ENCODE assay signal across 18 mouse cellular contexts in the genomic region with DNA sequence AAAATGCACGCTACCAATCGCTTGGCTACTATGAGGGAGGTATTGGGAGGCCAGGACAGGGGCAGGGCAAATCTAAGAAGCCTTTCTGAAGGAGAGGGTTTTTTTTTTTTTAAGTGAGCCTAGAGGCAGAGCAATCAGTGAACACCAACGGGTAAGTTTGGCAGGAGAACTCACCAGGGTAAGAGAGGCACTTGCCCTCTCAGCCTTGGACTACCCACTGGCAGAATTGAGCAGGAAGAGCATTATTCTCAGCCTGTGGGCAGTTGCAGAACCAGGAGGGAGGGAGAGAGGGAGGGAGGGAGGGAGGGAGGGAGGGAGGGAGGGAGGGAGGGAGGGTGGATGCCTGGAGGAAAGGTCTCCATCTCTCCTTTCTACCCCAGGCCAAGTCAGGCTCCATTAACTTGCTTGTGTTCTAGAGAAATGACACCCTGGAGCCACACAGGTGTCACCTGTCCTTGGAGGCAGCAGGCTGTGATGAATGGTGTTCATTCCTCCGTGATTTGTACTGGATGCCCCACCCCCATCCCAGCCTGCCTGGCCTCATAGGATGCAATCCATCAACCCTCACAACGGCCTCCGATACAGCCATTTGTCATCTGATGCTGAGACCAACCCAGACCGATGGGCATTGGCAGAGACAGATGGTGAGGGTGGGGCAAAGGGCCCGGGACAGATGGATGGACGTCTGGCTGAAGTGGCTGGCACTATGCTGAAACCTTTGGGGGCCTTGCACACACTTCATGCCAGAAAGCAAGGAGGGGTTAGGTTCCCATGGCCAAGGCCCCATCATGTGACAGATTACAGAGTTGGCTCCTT. TPM values are rescaled to one million over a fixed set of nuclear protein-coding genes. Genes with fewer than 3 reads are reported as not detected.
DNase-seq lines count a peak whose midpoint lies in the region; ATAC-seq and TF ChIP-seq lines count a peak whose summit lies in the region.
"Had no signal": no experiment of that assay in that cellular context is flagged by ENCODE, and none has a peak within 500 bp of the region (broad histone marks: within the 10 kb centered on the region; RNA-seq: fewer than 3 reads in every experiment).

No protein-coding gene starts in this region.

- H3K27ac ChIP-seq in kidney, embryonic 15.5 days, result 0 out of 2 replicates have a peak overlapping the region, but pooled peaks have one; percentile 13
- H3K27ac ChIP-seq in kidney, adult 2 months (ENCODE audit: insufficient read depth, low read depth, low read length), result no peak overlapping the region
- peak overlapping the region; percentile 89 for H3K27ac ChIP-seq in cerebellum, adult 2 months (ENCODE audit: insufficient read depth, low read length)
- no peak overlapping the region for H3K27ac ChIP-seq in hindbrain, embryonic 10.5 days
- H3K27ac ChIP-seq in neural tube, embryonic 14.5 days (ENCODE audit: low read depth, low read length), result no peak overlapping the region
- H3K27ac ChIP-seq: midbrain, embryonic 12.5 days; stomach, postnatal 0 days had no signal

- H3K9me3 ChIP-seq in kidney, embryonic 15.5 days (replicated peaks), result no peaks in the 10 kb centered on the region
- no peaks in the 10 kb centered on the region for H3K9me3 ChIP-seq in hindbrain, embryonic 10.5 days
- no peaks in the 10 kb centered on the region for H3K9me3 ChIP-seq in neural tube, embryonic 14.5 days (ENCODE audit: control insufficient read depth, low read length)
- H3K9me3 ChIP-seq: G1E; midbrain, embryonic 12.5 days had no signal

- peaks cover 38% of the 10 kb centered on the region for H3K27me3 ChIP-seq in kidney, embryonic 15.5 days
- no peaks in the 10 kb centered on the region for H3K27me3 ChIP-seq in kidney, adult 2 months (replicated peaks; ENCODE audit: control insufficient read depth, insufficient read depth, low read length)
- no peaks in the 10 kb centered on the region for H3K27me3 ChIP-seq in cerebellum, adult 2 months (ENCODE audit: control insufficient read depth, insufficient read depth, low read length)
- peaks cover 38% of the 10 kb centered on the region for H3K27me3 ChIP-seq in hindbrain, embryonic 10.5 days (ENCODE audit: insufficient read depth, poor library complexity, severe bottlenecking)
- H3K27me3 ChIP-seq in neural tube, embryonic 14.5 days (ENCODE audit: control insufficient read depth, insufficient read depth, low read length), result no peaks in the 10 kb centered on the region

- H3K4me3 ChIP-seq in kidney, embryonic 15.5 days (replicated peaks), result no peak overlapping the region
- H3K4me3 ChIP-seq in kidney, adult 2 months (ENCODE audit: insufficient read depth, low read depth, low read length), result no peak overlapping the region
- H3K4me3 ChIP-seq in cerebellum, adult 2 months (replicated peaks; ENCODE audit: insufficient read depth, low read depth, low read length), result no peak overlapping the region
- H3K4me3 ChIP-seq in hindbrain, embryonic 10.5 days, result no peak overlapping the region
- no peak overlapping the region for H3K4me3 ChIP-seq in neural tube, embryonic 14.5 days (ENCODE audit: low read depth, low read length)
- H3K4me3 ChIP-seq: midbrain, embryonic 12.5 days had no signal

- H3K4me1 ChIP-seq in kidney, embryonic 15.5 days, result peaks cover 28% of the 10 kb centered on the region
- H3K4me1 ChIP-seq in kidney, adult 2 months (ENCODE audit: control insufficient read depth, insufficient read depth, low read length), result no peaks in the 10 kb centered on the region
- H3K4me1 ChIP-seq in cerebellum, adult 2 months (ENCODE audit: control insufficient read depth, insufficient read depth, low read length), result peaks cover 75% of the 10 kb centered on the region
- H3K4me1 ChIP-seq in hindbrain, embryonic 10.5 days (replicated peaks), result peaks cover 57% of the 10 kb centered on the region
- peaks cover 8% of the 10 kb centered on the region; the same call in 1 of the 2 replicates for H3K4me1 ChIP-seq in neural tube, embryonic 14.5 days (ENCODE audit: control insufficient read depth, insufficient read depth, low read length)

- H3K4me2 ChIP-seq in kidney, embryonic 15.5 days, result no peak overlapping the region
- no peak overlapping the region for H3K4me2 ChIP-seq in neural tube, embryonic 14.5 days (ENCODE audit: low read depth, low read length)
- H3K4me2 ChIP-seq: midbrain, embryonic 12.5 days had no signal

- no peaks in the 10 kb centered on the region for H3K36me3 ChIP-seq in kidney, embryonic 15.5 days
- no peaks in the 10 kb centered on the region for H3K36me3 ChIP-seq in kidney, adult 2 months (ENCODE audit: control insufficient read depth, insufficient read depth, low read length)
- H3K36me3 ChIP-seq in hindbrain, embryonic 10.5 days, result no peaks in the 10 kb centered on the region
- H3K36me3 ChIP-seq in neural tube, embryonic 14.5 days (ENCODE audit: control insufficient read depth, insufficient read depth, low read length), result no peaks in the 10 kb centered on the region
- H3K36me3 ChIP-seq: G1E; midbrain, embryonic 12.5 days had no signal

- peak; percentile 87 for ATAC-seq in kidney, embryonic 15.5 days (replicated peaks; ENCODE audit: low FRiP score)
- ATAC-seq in neural tube, embryonic 14.5 days (ENCODE audit: low read depth), result peak; percentile 23; the same call in 1 of the 2 replicates

- TF ChIP-seq POLR2A in kidney, adult 2 months (IDR thresholded peaks at IDR 0.05; ENCODE audit: low read depth, low read length), result no peak
- peak; percentile 35; the same call in 1 of the 2 replicates for TF ChIP-seq POLR2A in cerebellum, adult 2 months (IDR thresholded peaks at IDR 0.05; ENCODE audit: borderline replicate concordance, insufficient read depth, low read length)

- WGBS in kidney, embryonic 15.5 days, result 17% methylated on average over 9 of the region's 9 CpGs
- 24% methylated on average over 9 of the region's 9 CpGs for WGBS in kidney, adult 2 months
- WGBS in cerebellum, adult 2 months, result 20% methylated on average over 9 of the region's 9 CpGs
- WGBS in hindbrain, embryonic 10.5 days, result 49% methylated on average over 9 of the region's 9 CpGs
- WGBS in neural tube, embryonic 14.5 days, result 24% methylated on average over 9 of the region's 9 CpGs

- no peak overlapping the region for H3K9ac ChIP-seq in kidney, embryonic 15.5 days
- H3K9ac ChIP-seq in neural tube, embryonic 14.5 days (replicated peaks; ENCODE audit: low read depth, low read length), result no peak overlapping the region
- H3K9ac ChIP-seq: midbrain, embryonic 12.5 days had no signal

- no peak for TF ChIP-seq CTCF in kidney, adult 2 months (conservative IDR thresholded peaks at IDR 0.05; ENCODE audit: insufficient read depth, insufficient read length, low read depth, low read length)
- TF ChIP-seq CTCF in cerebellum, adult 2 months (IDR thresholded peaks at IDR 0.05; ENCODE audit: borderline replicate concordance, insufficient read depth, low read depth, low read length), result no peak

- DNase-seq in kidney, adult 2 months, result no peak
- peak; percentile 97 to 99 for DNase-seq in cerebellum, adult 2 months
- DNase-seq in hindbrain, embryonic 10.5 days (ENCODE audit: low spot score), result peak; percentile 46
- no peak for DNase-seq in layer of hippocampus, adult 18-20 months (ENCODE audit: low spot score in 2 of 2)
- no peak for DNase-seq in layer of hippocampus, adult 11-12 months (ENCODE audit: low spot score)
- no peak for DNase-seq in spleen, postnatal 4 days (ENCODE audit: low spot score in 2 of 2)
- DNase-seq: B cell, adult 2 months; heart, adult 11 months; heart, postnatal 10 days; kidney, adult 11 months; layer of hippocampus, postnatal 36 days had no signal

RNA-seq across cellular contexts. Expression of a gene that starts 22.4 kb away (rescaled TPM):
- 0.06 and 0.13 TPM in 2 replicates for polyA plus RNA-seq in kidney, embryonic 15.5 days (2015; fragmentation: Nextera tagmentation; extraction: Ambion mirVana)
- polyA plus RNA-seq in kidney, adult 2 months (2012; rRNA removed), result not detected in 2 replicates
- 63.0 and 63.4 TPM in 2 replicates for polyA plus RNA-seq in cerebellum, adult 2 months (2012; rRNA removed)
- 0.31 and 0.95 TPM in 2 replicates for polyA plus RNA-seq in hindbrain, embryonic 10.5 days (2016; fragmentation: Nextera tagmentation; extraction: Ambion mirVana)
- polyA plus RNA-seq in neural tube, embryonic 14.5 days (2014; fragmentation: Nextera tagmentation; extraction: Ambion mirVana), result 4.6 and 5.5 TPM in 2 replicates
- total RNA-seq in layer of hippocampus, adult 18-20 months (2021), result 1 to 10 TPM; 8.8 to 9.3 TPM
- total RNA-seq: G1E; heart, postnatal 10 days had no signal
- polyA plus RNA-seq: G1E; lung, embryonic 16.5 days had no signal

RNA-seq across cellular contexts. Expression of a gene that starts 31.1 kb away (rescaled TPM):
- polyA plus RNA-seq in kidney, embryonic 15.5 days (2015; fragmentation: Nextera tagmentation; extraction: Ambion mirVana), result not detected in 2 replicates
- polyA plus RNA-seq in kidney, adult 2 months (2012; rRNA removed), result 0.08 and 0.26 TPM in 2 replicates
- polyA plus RNA-seq in cerebellum, adult 2 months (2012; rRNA removed), result not detected in 2 replicates
- polyA plus RNA-seq in hindbrain, embryonic 10.5 days (2016; fragmentation: Nextera tagmentation; extraction: Ambion mirVana), result not detected in 2 replicates
- polyA plus RNA-seq in neural tube, embryonic 14.5 days (2014; fragmentation: Nextera tagmentation; extraction: Ambion mirVana), result not detected in 2 replicates
- not detected for total RNA-seq in layer of hippocampus, adult 18-20 months (2021)
- total RNA-seq: heart, postnatal 10 days; layer of hippocampus, postnatal 36 days had no signal
- polyA plus RNA-seq: G1E; limb, embryonic 14.5 days; lung, embryonic 16.5 days; midbrain, embryonic 12.5 days; stomach, postnatal 0 days had no signal

Comparison
In these comparisons a context has a peak if more than half of its experiments do, and no peak if none do; other contexts are left out.
1. H3K27ac ChIP-seq: peak in kidney, embryonic 15.5 days (single experiment) and cerebellum, adult 2 months (single experiment); none in kidney, adult 2 months (single experiment), hindbrain, embryonic 10.5 days (single experiment) and neural tube, embryonic 14.5 days (single experiment).
2. DNase-seq: peak in cerebellum, adult 2 months (2 of 2) and hindbrain, embryonic 10.5 days (single experiment); none in kidney, adult 2 months (single experiment), layer of hippocampus, adult 18-20 months (0 of 2), layer of hippocampus, adult 11-12 months (single experiment) and spleen, postnatal 4 days (0 of 2).